Mouse (Mus musculus) liver, adult 2 months (tissue): ENCODE data around the gene Dusp1. TPM values are rescaled to one million over a fixed set of nuclear protein-coding genes. Genes with fewer than 3 reads are reported as not detected.

Experiments
- DNase-seq: peaks from one replicate; pipeline ENCODE4 v3.0.0-alpha.2; 2011; ENCODE audit warnings: low read depth, low spot score; ENCODE audit errors: extremely low read depth
- H3K27ac ChIP-seq: fragments of 200-500 bp; replicated peaks from 2 replicates; pipeline ENCODE4 v1.5.1; 2012; ENCODE audit warnings: low read depth, mild to moderate bottlenecking, control low read depth, inconsistent platforms, low read length; ENCODE audit not compliant: insufficient read depth
- H3K27me3 ChIP-seq: fragments of 200-500 bp; 2 replicates; pipeline ENCODE4 v1.6.1; 2012; ENCODE audit warnings: mild to moderate bottlenecking, moderate library complexity, low read length, inconsistent platforms; ENCODE audit not compliant: control insufficient read depth, insufficient read depth
- H3K36me3 ChIP-seq: fragments of 200-500 bp; 2 replicates; pipeline ENCODE4 v1.6.1; 2012; ENCODE audit warnings: low read length, inconsistent platforms; ENCODE audit not compliant: control insufficient read depth, insufficient read depth
- H3K4me1 ChIP-seq: fragments of 200-500 bp; 2 replicates; pipeline ENCODE4 v1.6.1; 2011; ENCODE audit warnings: low read length; ENCODE audit not compliant: control insufficient read depth, insufficient read depth
- H3K4me3 ChIP-seq: fragments of 200-500 bp; 2 replicates; pipeline ENCODE4 v1.5.1; 2011; ENCODE audit warnings: low read depth, mild to moderate bottlenecking, control low read depth, low read length, moderate library complexity; ENCODE audit not compliant: insufficient read depth
- H3K79me2 ChIP-seq: fragments of 200-500 bp; 2 replicates; pipeline ENCODE4 v1.6.1; 2012; ENCODE audit warnings: inconsistent platforms, mild to moderate bottlenecking, low read length, moderate library complexity; ENCODE audit not compliant: control insufficient read depth, insufficient read depth
- H3K9ac ChIP-seq: fragments of 200-500 bp; 2 replicates; pipeline ENCODE4 v1.6.1; 2012; ENCODE audit warnings: low read depth, mild to moderate bottlenecking, control low read depth, inconsistent platforms, low read length
- CTCF ChIP-seq: fragments of 200-500 bp; IDR thresholded peaks from 2 replicates; pipeline ENCODE4 v1.5.1; 2011; ENCODE audit warnings: low read depth, low read length, control low read depth
- POLR2A ChIP-seq: fragments of 200-500 bp; IDR thresholded peaks from 2 replicates; pipeline ENCODE4 v1.6.1; 2011; ENCODE audit warnings: low read length, control low read depth; ENCODE audit not compliant: insufficient read depth; ENCODE audit errors: extremely low read depth
- WGBS: fragments of 180-500 bp; shearing (Covaris S2); methylation state at CpG from one replicate; pipeline ENCODE4 v1.1.7; 2018; 5-methylcytosine and 5-hydroxymethylcytosine counted together
- polyA plus RNA-seq: library from polyadenylated mRNA; depleted of rRNA; stranded (reverse); fragments of >200 nt; gene quantifications from 2 replicates; pipeline ENCODE4 v1.2.3, GENCODE M21; 2012
- total RNA-seq: library from RNA; depleted of rRNA; stranded (reverse); fragments of >200 nt; gene quantifications from 2 replicates; pipeline ENCODE4 v1.2.3, GENCODE M21; 2014

Dusp1 gene
- total and polyA plus RNA-seq, 2 experiments: 10.5 to 22.2 TPM

- WGBS: 65% methylated on average over 5 of the region's 5 CpGs
- DNase-seq: peak; percentile 25
- Histone ChIP-seq H3K9ac (no peak overlapping the region), H3K27ac (no peak overlapping the region), H3K79me2 (no peaks in the 10 kb centered on the region), H3K4me1 (no peaks in the 10 kb centered on the region), H3K36me3 (no peaks in the 10 kb centered on the region), H3K4me3 (no peak overlapping the region), H3K27me3 (no peaks in the 10 kb centered on the region)
- no peak for TF ChIP-seq POLR2A
- no peak for TF ChIP-seq CTCF
Measured at GRCm38 (mm10) chr17:26487266-26487665, 74.7 kb downstream of the Dusp1 start.

DNA sequence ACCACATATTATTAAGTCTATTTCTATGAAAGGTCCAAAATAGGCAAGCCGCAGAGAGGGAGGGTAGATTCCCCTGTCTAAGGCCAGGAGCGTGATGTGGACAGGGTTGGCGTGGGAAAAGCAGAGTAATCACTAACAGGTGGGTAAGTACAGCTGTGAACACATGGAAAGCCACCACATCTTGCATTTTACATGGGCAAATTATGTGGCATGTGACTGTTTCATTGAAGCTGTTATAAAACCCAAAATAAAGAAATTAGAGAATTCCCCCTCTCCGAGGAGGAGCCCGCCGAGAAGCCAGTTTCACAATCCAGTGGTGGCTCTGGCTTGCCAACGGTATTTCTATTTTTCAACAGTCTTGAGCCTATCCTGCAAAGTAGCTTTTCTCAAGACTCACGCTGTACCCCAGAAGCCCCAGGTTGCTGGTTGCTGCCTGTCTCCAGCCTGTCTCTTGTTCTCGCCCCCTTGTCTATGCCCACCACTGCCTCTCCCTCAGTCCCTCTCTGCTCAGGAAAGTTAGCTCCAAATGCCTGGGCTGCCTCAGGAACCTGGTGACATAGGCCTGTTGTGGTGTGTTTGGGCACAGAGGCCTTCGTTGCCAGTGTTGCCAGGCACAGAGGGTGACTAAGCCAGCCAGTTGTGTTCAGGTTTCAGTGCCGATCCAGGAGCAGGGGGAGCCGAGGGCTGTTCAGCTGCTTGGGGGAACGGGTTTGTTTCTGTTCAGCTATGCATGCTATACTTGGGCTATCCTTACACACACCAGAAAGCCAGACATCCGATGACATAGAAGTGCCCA lies 77.1 kb downstream of the Dusp1 start:
- TF ChIP-seq CTCF (no peak), POLR2A (no peak)
- Histone ChIP-seq H3K79me2 (no peaks in the 10 kb centered on the region), H3K36me3 (no peaks in the 10 kb centered on the region), H3K27ac (no peak overlapping the region), H3K4me1 (no peaks in the 10 kb centered on the region), H3K9ac (no peak overlapping the region), H3K4me3 (no peak overlapping the region), H3K27me3 (no peaks in the 10 kb centered on the region)
- no peak for DNase-seq
- 94% methylated on average over 14 of the region's 14 CpGs for WGBS

DNA sequence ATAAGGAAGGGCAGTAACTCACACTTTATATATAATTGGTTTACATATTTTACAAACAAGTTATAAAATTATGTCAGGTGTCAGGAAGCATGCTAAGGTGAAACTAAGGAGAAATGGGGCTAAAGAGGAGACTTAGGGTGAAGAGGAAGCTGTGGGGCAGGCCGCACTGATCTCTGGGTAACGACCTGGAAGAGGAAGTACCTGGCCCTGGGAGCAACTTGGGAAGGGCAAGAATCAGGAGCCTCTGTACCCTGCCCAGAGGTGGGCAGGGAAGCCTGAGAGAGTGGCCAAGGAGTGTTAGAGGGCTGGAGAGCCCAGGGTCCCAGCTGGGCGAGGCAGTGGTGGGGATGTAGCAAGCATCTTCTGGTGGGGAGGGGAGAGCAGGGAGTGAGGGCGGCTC lies 81.0 kb downstream of the Dusp1 start:
- Histone ChIP-seq H3K36me3 (no peaks in the 10 kb centered on the region), H3K9ac (no peak overlapping the region), H3K79me2 (no peaks in the 10 kb centered on the region), H3K27ac (no peak overlapping the region), H3K4me1 (no peaks in the 10 kb centered on the region), H3K4me3 (no peak overlapping the region), H3K27me3 (no peaks in the 10 kb centered on the region)
- WGBS: 92% methylated on average over 4 of the region's 4 CpGs
- no peak for DNase-seq
- TF ChIP-seq CTCF (no peak), POLR2A (no peak)

DNA sequence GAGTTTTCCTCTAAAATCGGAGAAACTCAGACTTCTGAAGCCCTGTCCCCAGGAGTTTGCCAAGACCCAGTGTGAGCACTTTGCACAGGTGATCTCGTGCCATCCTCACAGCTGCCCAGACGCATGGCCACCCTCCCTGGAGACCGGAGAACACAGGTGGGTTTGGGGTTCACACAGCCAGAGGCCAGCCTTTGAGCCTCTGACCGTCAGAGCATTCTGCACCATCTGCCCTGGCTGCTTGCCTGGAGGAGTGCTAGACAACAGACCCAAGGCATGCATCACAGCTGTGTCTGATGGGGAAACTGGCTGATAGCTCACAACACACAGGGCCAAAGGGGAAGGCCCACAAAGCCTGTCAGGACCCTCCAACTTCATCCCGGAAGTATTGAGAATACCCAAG lies 82.3 kb downstream of the Dusp1 start:
- H3K4me1 ChIP-seq: no peaks in the 10 kb centered on the region
- no peak for DNase-seq
- no peaks in the 10 kb centered on the region for H3K27me3 ChIP-seq
- H3K79me2 ChIP-seq: no peaks in the 10 kb centered on the region
- TF ChIP-seq POLR2A: no peak
- no peak for TF ChIP-seq CTCF
- no peak overlapping the region for H3K9ac ChIP-seq
- no peak overlapping the region for H3K4me3 ChIP-seq
- H3K36me3 ChIP-seq: no peaks in the 10 kb centered on the region
- no peak overlapping the region for H3K27ac ChIP-seq
- WGBS: 94% methylated on average over 6 of the region's 6 CpGs

DNA sequence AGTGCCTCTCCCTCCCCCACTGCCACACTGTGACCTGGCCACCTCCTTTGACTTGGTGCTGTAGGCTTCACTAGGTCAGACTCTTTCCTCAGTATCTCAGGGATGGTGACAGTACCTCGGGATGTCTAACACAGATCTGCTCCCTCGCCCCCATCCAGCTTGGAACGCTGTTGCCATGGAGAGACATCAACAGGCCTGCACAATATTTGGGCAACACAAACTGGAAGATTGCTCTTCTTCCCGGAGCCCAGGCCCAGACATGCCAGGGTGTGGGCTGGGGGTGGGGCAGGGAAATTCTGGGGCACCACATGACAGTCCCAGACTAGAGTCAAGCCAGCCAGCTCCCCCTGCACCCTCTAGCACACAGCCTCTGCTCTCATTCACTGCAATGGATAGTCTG lies 83.3 kb downstream of the Dusp1 start:
- no peak overlapping the region for H3K27ac ChIP-seq
- no peak for DNase-seq
- no peaks in the 10 kb centered on the region for H3K4me1 ChIP-seq
- no peaks in the 10 kb centered on the region for H3K27me3 ChIP-seq
- H3K36me3 ChIP-seq: no peaks in the 10 kb centered on the region
- H3K4me3 ChIP-seq: no peak overlapping the region
- H3K9ac ChIP-seq: no peak overlapping the region
- no peak for TF ChIP-seq CTCF
- TF ChIP-seq POLR2A: no peak
- H3K79me2 ChIP-seq: no peaks in the 10 kb centered on the region
- 82% methylated on average over 4 of the region's 4 CpGs for WGBS

DNA sequence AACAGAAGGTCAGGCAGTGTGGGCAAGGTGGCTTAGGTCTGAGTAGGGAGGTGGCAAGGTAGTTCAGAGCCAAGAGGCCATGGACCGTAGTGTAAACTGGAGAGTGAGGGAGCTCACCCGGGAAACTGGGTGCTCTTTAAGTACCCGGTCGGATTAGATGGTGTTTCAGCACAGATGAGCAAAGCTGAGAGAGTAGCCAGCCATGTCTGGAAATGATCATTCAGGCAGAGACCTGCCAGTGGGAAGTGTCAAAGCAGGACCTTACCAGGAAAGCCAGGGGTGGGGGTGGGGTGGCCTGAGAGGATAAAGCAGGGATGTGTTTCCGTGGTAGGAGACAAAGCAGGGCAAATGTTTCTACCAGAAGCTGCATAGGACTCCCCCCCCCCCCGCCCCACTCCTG lies 85.1 kb downstream of the Dusp1 start:
- no peak for TF ChIP-seq POLR2A
- TF ChIP-seq CTCF: no peak
- no peak overlapping the region for H3K4me3 ChIP-seq
- H3K79me2 ChIP-seq: no peaks in the 10 kb centered on the region
- H3K27me3 ChIP-seq: no peaks in the 10 kb centered on the region
- no peak overlapping the region for H3K27ac ChIP-seq
- WGBS: 73% methylated on average over 6 of the region's 6 CpGs
- H3K36me3 ChIP-seq: no peaks in the 10 kb centered on the region
- no peak overlapping the region for H3K9ac ChIP-seq
- no peaks in the 10 kb centered on the region for H3K4me1 ChIP-seq
- no peak for DNase-seq
